Mouse (Mus musculus): ENCODE data around the gene 7530416G11Rik.

The 7530416G11Rik gene

DNA sequence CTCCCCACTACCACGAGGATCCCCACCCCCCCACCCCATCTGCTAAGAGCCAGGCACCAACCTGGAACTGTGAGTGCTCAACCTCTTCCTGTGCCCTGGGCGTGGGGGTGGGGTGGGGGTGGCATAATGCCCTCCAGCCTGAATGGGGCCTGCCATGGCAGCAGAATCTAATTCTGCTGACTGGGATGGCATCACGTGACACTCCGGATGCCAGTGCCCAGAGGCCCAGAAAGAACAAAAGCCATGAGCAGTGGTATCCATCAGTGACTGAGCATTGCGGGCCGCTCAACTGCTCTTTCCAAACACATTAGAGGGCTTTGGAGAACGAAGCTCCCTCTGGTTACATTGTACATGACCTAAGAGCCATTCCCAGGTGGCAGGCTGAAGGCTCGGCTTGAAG is at the start of gene 7530416G11Rik:
7530416G11Rik (minus strand) TSS at position 101 of the 400 bp plus-strand sequence.
- DNase-seq (ENCODE audit: low spot score in 2 of 2): no peak

DNA sequence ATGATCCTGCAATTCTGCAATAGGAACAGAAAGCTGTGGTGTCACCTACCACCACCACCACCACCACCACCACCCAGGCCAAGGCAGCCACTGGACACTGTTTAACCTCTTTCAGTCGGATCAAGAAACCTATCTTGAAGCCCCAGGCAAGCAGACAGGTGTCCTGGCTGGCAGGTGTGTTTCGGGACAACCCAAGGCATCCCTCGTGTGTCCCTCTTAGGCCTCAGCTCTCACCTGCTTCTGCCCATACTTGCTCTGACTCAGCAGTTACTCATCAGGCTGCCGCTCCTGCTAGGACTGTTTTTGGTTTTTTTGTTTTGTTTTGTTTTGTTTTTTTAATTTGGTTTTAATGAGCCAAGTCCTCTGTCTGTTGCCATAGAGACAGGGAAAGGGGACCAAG is 43.5 kb upstream of the 7530416G11Rik start:
- no peak for DNase-seq (ENCODE audit: low spot score in 2 of 2)

DNA sequence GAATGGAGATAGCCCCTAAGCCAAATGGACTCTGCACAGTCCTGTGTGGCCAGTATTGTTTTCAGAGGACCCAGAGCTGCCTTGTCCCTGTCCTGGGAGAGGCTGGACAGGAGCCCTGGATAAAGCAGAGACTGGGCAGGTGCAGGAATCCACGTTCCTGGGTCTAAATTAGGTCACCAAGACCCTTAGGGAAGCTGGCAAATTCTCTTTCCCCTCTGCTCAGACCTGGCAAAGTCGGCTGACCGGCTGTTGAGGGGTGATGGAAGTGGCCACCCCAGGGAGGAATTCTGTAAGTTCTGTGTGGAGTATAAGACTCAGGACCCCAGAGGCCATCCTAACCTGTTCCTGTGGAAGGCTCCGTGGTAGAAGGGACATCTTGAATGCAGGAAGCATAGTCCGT is 42.3 kb upstream of the 7530416G11Rik start:
- DNase-seq (ENCODE audit: low spot score in 2 of 2): no peak

DNA sequence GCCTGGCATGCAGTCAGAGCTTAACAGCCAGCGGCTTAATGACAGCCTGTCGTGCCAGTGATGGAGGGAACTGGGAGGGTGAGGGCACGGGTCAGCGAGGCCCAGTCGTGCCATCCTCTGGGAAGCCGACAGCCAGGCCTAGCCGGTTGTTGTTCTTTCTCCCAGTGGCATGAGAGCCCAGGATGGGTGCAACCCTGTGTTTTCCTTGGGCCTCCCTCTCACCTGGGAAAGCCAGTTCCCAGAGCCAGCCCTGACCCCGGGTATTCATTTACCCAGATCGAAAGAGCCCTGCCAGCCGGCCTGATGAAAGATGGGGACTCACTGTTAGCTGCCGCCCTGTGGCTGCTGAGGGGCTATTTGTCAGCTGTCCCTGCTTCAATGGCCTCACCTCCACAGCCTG is 35.1 kb upstream of the 7530416G11Rik start:
- DNase-seq (ENCODE audit: low spot score in 2 of 2): no peak

DNA sequence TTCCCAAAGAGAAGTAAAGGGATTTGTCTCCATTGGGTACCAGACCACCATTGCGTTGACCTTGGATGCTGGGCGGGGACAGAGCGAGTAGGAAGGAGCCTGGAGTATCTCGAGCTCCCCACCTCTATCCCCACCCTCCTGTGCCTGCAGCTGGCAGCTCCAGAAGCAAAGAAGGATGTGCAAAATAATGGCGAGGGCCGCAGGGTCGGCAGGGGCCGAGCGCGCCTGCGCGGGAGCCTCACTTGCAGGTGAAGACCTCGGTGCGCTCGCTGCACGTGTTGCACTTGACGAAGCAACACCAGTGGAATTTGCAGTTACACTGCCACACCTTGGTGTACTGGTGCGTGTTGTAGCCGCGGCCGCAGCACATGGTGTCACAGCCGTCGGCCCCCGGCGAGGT is 34.1 kb upstream of the 7530416G11Rik start:
- no peak for DNase-seq (ENCODE audit: low spot score in 2 of 2)

DNA sequence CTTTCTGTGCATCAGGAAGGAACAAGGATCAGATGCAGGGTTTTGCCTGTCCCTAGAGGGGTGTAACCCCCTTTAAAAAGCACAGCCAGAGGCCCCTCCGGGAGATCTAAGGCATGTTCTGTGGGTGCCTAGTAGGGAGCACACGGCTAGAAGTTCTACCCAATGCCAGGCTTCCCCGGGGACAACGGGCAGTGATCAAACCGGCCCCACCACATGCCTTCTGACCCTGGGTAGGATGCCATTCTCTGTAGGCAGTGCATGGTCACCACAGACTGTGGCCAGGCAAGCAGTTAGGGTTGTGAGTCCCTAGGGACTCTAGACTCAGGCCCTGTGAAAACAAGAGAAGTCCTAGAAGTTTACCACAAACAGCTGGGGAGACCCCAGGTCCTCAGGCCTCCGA is 31.6 kb upstream of the 7530416G11Rik start:
- no peak for DNase-seq (ENCODE audit: low spot score in 2 of 2)

DNA sequence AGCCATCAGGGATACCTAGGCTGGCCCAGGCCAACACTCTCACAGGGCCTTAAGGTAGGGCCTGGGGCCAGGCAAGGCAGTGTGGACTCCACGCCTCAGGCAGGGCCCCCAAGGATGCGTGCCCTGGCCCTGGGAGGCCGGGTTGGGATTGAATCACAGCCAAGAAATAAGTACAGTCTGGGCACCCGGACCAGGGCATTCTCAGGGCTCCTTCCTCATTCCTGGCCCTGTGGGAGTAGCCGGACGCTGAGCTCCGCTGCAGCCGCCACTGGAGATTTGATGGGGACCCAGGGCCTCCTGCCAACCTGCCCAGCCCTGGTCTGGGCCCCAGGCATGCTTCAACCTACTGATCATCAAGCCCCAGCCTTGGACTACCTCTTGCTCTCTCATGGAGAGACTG is 31.2 kb upstream of the 7530416G11Rik start:
- DNase-seq (ENCODE audit: low spot score in 2 of 2): no peak

DNA sequence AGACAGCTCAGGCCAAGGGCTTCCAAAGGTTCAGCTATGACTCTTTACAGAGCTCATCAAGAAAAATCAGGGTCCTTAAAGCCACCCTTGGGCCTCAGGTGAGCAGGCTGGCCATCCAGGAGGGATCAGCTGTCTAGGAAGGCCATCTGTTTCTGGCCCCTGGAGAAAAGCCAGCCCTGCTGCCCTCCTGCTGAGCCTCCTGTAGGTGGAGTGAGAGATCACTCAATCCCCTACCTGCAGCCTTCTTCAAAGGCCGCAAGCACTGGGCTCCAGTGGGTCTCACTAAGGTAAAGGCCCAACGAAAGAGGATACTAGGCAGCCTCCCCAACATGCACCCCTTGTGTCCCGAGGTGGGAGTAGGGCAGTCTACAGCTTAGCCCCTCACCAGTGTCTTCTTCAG is 29.0 kb upstream of the 7530416G11Rik start:
- no peak for DNase-seq (ENCODE audit: low spot score in 2 of 2)

DNA sequence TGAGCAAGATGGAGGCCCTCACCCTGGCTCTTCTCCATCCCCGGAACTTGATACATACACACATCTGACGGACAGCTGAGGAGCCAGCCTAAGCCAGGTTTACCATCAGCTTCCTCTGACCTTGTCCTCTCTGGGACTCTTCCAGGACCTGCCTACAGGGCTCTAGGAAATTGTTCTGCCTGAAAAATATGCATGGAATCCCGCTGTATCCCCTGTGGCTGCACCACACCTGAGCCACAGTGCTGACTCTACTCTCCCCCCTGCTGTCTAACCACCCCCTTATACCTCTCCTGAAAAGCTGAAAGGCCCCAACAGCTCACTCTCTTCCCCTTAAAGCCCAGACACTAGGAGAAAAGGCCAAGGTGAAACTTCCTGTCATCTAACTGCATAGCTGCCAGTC is 26.9 kb upstream of the 7530416G11Rik start:
- no peak for DNase-seq (ENCODE audit: low spot score in 2 of 2)

DNA sequence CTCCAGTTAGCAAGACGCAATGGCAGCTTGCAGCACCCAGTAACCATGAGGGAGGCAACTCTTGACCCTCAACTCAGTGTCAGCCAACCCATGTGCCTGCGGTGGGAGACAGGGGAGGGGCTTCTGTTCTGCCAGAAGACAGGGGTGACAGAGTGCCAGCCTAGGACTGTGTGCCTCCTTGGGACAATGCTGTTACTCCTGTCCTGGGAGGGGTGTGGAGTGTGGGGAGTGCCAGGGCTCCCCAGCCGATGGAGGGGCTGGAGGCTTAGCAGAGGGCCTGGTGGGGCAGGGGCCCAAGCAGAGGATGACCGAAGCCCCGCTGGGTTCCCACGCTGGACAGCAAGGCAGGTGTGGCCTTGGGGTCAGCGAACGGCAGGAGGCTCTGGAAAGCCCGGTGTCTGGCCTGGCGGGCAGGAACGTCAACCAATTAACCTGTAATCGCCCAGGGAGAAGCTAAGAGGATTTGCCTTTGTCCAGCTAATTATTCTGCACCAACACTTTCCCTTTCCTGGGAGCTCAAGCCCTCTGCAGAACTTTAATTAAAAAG is 21.4 kb upstream of the 7530416G11Rik start:
- no peak for DNase-seq (ENCODE audit: low spot score in 2 of 2)

DNA sequence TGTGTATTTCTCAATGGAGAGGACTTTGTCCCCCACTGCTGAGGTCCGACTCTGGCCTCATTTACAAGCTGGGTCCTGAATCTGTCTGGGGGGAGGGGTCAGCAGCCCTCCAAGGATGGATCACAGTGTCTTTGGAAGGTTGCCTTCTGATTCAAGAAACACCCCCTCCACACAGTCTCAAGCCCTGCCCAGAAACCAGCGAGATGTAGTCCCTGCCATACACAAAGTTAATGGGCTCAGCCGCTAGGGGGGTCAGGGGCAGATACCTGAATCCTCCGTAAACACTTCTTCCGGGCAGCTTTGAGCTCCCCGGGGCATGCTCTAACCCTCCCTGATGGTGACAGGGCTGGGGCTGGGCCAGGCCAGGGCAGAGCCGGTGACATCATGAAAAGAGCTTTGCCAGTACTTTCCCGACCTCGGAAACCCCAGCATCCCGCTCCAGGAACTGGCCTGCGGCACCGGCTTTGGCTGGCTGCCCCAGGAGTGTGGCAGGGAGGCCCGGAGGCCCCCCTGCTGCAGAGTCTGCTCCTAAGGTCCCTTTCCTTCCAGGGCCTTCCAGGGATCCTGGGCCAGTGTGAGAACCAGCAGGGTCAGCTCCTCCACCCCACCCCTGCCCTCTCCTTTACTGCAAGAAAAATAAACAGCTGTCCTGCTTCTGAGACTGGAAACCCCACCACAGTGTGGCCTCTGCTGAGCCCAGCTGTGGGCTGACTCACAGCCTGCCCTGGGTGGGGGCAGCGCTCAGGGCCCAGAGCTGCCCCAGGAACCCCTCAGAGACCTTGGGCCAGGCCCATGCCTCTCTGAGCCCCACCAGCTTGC is 20.4 kb upstream of the 7530416G11Rik start:
- peak in 1 of 2 experiments; percentile 58 for DNase-seq (ENCODE audit: low spot score in 2 of 2)

DNA sequence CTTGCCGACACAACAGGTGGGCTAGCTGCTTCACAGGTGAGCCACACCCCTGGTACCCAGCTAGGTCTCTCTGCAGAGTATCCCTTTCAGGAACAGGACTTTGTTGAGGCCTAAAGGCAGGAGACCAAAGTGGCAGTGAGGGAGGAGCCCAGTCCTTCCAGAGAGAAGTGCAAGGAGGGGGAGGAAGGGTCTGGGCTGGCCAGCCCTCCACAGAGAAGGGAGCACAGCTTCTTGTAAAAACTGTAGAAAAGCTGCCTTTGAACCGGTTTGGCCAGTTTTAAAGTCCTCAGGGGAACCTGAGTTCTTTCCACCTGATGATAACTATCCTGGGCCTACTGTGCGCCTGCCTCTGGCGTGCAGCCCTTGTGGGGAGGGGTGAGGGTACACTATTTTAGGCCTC is 16.4 kb upstream of the 7530416G11Rik start:
- DNase-seq (ENCODE audit: low spot score in 2 of 2): no peak

DNA sequence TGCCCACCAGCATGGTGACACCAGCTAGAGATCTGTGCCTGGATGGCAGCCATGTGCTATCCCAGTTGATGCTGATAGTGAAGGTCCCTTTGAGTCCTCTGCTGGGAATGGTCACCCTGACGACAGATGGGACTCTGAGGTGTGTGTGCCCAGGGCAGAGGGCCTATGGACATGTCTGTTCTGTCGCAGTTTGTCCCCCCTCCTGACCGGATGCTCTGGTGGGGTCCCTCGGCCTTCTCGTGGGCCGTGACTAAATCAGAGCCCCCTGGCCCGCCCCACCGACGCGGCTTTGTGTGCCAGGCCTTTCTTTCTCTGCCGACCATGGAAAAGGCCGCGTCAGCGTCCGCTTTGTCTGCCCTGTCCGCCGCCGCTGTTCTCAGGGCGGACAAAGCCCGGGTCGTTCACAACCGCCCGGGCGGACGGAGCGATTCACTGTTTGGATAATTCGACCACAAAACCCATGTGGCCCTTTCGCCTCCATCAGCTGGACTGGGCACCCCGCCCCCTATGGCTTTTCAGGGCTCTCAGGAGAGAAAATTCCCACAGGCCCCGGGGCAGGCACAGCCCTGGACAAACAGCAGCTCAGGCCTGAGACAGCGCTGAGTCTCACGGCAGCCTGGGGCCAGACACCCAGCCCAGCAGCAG is 4.5 kb upstream of the 7530416G11Rik start:
- no peak for DNase-seq (ENCODE audit: low spot score in 2 of 2)

DNA sequence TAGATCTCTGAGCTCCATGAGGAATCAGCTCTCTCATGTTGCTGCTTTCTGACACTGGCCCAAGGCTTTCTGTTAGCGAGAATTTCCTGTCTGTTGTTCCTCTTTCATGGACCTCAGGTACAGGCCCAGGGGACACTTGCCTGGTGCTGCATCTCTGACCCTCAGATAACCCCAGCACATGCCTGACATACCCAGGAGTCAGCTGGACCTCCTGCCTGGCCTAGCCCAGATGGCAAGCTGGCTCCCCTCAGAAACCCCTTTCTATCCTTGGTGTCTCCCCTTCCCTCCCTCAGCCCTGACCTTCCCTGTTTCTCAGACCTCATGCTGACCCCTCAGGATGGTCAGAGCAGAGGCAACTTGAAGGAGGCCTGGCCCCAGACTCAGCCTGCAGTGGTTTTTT is 3.7 kb upstream of the 7530416G11Rik start:
- DNase-seq (ENCODE audit: low spot score in 2 of 2): no peak

DNA sequence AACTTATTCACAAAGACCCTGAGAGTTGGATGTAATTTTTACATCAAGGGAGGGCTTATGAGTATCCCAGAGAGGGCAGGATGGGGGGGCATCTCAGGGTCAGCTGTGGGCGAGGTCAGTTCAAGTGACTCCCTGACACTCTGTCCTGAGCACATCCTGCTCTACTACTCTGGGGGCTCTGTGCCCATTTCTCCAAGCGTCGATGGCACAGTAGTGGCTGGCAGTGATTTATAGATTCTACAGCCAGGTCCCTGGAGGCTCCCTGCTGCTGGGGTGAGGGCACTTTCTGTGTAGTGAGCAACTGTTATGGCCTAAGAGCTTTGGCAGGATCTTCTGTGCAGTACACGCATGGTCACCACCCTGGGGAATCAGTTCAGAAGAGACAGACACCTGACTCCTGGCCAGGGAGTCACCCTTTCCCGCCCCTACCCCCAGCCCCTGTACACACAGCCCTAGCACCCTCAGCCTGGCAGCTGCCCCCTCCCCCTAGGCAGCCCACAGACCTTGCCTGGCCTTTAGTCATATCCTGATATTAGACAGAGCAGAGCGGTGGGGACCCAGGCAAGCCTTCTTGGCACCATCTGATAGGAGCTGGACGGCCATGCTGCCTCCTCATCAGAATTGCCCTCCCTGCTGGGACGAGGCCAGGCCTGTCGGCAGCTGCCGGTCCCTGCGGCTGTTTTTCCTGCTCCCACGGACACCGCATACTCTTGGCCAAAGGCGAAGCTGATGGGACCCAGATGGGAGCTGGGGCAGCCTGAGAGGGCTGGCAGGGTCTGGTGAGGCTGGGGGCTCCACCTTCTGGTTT is 2.3 kb upstream of the 7530416G11Rik start:
- peak; percentile 66 to 71 for DNase-seq (ENCODE audit: low spot score in 2 of 2)

DNA sequence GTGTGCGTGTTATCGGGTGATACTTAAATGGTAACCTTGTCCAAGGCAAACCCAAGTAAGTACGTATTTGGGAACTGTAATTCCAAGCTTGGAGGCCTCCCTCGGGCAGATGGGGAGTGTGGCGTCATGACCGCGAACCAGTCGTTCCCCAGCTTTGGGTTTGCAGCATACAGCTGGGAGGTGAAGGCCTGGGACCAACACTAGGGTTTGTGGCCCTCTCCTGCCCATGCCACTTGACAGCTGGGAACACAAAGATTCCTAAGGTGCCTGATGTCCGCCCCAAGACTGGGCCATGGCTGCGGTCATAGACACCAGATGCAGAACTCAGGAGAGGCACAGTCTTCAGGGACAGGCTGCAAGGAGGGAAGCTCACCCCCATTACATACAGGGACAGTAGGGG is 2.8 kb downstream of the 7530416G11Rik start:
- no peak for DNase-seq (ENCODE audit: low spot score in 2 of 2)

DNA sequence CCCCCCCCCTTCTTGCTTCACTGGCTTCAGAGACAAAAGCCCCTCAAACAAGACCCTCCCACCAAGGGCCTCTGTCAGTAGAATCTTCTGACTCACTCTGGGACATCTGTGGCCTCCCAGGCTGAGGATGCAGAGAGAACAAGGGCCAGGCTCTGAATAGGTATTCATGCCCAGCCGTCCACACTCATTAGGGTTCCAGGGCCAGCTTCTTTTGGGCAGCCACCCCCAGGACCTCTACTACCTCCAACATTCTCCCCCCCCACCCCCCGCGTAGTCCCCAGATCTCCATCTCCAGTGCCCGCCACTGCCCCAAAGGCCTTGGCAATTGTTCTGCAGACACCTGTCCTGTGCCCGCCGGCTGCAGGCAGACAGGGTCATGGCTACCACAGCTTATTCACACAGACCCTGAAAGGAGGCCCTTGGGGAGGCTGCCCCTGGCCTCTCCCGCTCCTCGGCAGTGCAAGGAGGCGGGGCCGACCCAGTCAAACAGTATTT is 5.0 kb downstream of the 7530416G11Rik start:
- no peak for DNase-seq (ENCODE audit: low spot score in 2 of 2)

DNA sequence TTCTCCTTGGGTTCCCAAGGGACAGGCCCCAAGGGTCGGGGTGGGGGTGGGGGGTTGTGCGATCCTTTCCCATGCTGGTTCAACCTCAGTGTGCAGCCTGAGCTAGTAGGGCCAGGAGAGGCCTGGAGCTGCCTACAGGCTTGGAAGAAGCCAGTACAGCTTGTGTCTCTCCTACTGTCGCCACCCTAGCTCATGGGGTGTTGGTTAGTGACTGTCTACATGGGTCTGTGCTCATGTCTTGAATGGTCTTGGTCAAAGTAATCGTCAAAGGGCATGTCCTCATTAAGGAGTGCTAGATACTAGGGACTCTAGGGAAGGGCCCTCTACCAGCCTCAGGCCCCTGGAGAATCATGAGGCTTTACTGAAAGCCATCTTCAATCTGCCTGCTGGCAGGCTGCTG is 5.5 kb downstream of the 7530416G11Rik start:
- no peak for DNase-seq (ENCODE audit: low spot score in 2 of 2)

DNA sequence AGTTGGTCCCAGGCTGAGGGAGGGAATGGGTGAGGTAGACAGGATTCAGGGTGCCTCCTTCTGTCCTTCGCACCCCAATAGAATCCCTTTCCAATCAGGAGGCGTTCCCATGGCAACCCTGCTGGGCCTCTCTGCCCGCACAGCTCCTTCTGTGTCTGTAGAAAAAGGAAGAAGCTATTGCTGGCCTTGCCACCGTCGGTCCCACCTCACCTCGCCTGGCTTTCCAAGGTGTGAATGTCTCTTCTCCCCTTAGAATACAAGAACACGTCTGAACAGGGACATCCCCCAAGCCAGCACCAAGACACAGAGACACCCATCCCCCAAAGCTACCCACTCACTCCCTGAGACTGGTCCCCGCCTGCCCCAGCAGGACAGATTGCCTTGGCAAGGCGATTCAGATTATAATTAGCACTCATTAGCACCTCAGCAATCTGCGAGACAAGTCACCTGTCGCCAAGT is 8.8 kb downstream of the 7530416G11Rik start:
- DNase-seq (ENCODE audit: low spot score in 2 of 2): peak; percentile 84 to 89

DNA sequence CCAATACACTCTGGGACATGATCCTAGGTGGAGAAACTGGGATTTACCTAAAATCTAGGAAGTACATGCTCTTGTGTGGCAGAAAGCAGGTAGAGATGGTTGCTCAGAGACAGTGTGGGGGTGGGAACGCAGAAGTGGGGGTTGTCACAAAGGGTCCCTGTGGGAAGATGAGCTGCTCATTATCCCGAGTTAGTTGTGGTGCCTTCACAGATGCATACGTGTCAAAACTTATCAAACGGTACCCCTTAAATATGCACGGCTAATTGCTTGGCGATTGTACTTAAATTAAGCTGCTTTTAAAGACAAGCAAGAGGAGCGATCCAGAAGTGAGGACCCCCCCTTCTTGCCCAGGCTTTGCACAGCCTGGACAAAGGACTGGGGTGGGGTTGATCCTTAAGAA is 13.3 kb downstream of the 7530416G11Rik start:
- DNase-seq (ENCODE audit: low spot score in 2 of 2): no peak

DNA sequence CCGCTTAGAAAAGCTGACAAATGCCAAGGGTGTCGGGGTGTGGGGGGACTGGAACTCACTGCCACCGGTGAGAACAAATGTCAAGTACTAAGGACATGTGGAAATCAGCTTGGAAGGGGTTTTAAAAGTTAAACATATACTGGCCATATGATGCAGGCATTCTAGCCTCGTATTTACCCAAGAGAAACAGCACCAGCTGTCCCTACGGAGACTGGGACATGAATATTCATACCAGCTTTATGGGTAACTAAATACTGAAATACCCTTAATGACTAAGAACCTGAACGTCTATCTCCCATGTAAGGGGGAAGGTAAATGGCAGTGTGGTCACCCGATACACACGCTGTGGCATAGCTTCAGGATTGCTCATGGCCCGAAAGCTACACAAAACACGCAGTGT is 14.1 kb downstream of the 7530416G11Rik start:
- no peak for DNase-seq (ENCODE audit: low spot score in 2 of 2)

DNA sequence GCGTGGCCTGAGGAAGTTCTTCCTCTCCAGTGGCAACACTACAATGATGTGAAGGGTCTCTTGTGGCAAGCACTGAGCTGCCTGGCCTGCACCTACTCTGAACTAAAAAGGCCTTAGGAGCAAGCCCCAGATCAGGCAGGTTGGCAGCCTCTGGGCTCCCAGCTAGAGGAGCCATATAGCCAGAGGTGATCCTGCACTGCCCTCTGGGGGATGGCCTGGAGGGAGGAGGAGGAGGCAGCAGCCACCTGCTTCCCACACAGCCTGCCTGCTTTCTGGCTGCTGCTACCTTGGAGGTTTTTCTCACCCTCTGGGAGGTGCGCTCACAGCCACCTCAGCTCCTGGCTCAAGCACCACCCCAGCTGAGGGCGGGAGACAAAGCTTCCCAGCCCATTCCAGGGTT is 22.4 kb downstream of the 7530416G11Rik start:
- DNase-seq (ENCODE audit: low spot score in 2 of 2): no peak

Data from right cerebral cortex, postnatal 10 days (tissue).